Mouse (Mus musculus): ENCODE measurements around the gene Cd22. TPM values are rescaled to one million over a fixed set of nuclear protein-coding genes. Genes with fewer than 3 reads are reported as not detected.

The Cd22 gene
- 1 to 10 TPM; 5.3 to 9.8 TPM for total RNA-seq (2023)

DNA sequence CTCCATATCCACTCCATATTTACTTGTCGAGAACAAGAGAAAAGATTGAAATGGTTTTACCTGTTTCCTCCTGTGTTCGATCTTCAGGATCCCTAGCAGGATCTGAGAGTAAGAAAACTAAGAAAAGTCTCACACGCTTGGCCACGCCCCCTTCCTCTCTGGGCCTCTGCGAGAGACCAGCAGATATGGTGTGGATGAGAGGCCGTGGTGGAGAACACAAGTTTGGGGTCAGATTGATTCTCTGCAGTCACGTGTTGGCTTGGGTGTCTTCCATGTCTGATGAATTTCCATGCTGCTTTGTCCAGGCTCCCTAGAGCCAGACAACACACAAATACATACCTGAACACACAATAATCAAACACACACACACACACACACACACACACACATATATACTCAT lies at the start of gene Cd22:
Cd22 (minus strand) TSS at position 167 of the 400 bp plus-strand sequence.

GRCm38 (mm10) chr7:30924581-30924980 lies 44.4 kb upstream of the Cd22 start, which contains the start of gene Hamp2:
Gene Hamp2 (minus strand): TSS chr7:30924681.

DNA sequence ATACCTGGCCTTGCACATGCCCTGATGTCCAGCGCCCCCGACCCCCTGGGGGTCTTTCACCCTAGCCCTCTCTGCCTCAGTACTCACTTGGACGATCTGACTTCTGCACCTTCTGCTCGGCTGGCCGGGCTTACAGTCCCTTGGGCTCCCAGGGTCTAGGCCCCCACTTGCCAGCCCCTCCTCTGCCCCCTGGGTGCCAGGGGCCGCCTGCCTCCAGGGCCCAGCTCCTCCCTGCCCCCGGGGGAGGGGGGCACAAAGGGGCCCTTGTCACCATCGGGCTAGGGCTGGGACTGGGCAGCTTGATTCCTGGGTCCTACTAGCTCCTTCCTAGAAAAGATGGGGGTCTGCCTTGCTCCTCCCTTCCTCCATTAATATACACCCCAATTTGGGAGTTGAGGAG lies 34.6 kb upstream of the Cd22 start, which contains the start of gene Mag:
Mag (minus strand) TSS at position 142 of the 400 bp plus-strand sequence.

DNA sequence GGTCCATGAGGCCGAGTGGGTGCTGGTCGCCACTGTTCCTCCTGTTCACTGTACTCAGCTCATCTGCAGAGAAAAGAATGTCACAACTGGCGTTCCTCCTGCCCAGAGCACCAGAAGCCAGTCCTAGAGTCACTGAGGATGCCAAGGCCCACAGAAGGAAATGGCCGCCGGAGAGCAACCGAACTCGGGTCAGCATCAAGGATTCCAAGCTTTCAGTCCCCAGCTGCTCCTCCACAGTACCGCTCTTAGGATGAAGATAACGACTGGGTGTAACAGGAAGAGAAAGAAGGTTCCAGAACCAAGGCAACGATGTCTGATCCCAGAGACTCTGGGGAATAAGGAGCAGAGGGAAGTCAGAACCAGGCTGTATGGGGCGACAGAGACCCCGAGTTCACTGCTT lies 18.7 kb downstream of the Cd22 start, which contains the start of gene Ffar1:
Ffar1 (minus strand) TSS at position 101 of the 400 bp plus-strand sequence.

DNA sequence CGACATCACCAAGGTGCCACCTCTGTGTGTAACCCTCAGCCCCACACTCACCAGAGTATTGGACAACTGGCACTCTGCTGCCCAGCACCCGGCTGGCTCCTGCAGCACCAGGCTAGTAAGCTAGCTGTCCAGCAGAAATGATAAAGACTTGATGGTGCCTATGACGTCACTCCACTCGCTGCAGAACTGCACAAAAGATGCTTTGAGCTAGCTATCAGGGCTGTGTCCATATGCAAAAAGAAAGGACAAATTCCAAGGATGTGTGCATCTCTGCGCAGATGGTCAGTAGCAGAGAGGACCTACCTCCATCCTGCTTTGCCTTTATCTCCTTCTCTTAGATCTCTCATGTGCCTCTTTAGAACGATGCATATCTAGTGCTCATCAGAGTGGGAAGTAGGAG lies 24.1 kb downstream of the Cd22 start, which contains the start of gene Ffar3:
Ffar3 (minus strand) TSS at position 101 of the 400 bp plus-strand sequence.

GRCm38 (mm10) chr7:30823675-30824074 lies 56.5 kb downstream of the Cd22 start, which contains the start of gene Ffar2:
Gene Ffar2 (minus strand): TSS chr7:30823775.

Other genes with a start within 250 kb of the Cd22 start
- not detected for gene Etv2, start 244.5 kb downstream of the Cd22 start, total RNA-seq (2023)
- gene Rbm42, start 230.0 kb downstream of the Cd22 start, total RNA-seq (2023), result 100 to 1,000 TPM; 103 to 113 TPM
- 10 to 100 TPM; 30.2 to 32.6 TPM for gene Haus5, start 215.3 kb downstream of the Cd22 start, total RNA-seq (2023)
- gene Pmis2, start 208.7 kb downstream of the Cd22 start, total RNA-seq (2023), result not detected
- gene 2200002J24Rik, start 181.4 kb downstream of the Cd22 start, total RNA-seq (2023), result not detected
- gene Atp4a, start 168.1 kb downstream of the Cd22 start, total RNA-seq (2023), result not detected
- gene Tmem147, start 150.8 kb downstream of the Cd22 start, total RNA-seq (2023), result 10 to 100 TPM; 45.0 to 50.3 TPM
- gene Gapdhs, start 136.7 kb downstream of the Cd22 start, total RNA-seq (2023), result not detected
- gene Sbsn, start 128.9 kb downstream of the Cd22 start, total RNA-seq (2023), result 1 to 10 TPM; 6.1 to 7.8 TPM
- gene Dmkn, start 116.6 kb downstream of the Cd22 start, total RNA-seq (2023), result not detected
- gene Krtdap, start 92.4 kb downstream of the Cd22 start, total RNA-seq (2023), result not detected
- gene Ffar2, start 56.6 kb downstream of the Cd22 start, total RNA-seq (2023), result 1 to 10 TPM in 1 of 2 experiments, under 1 TPM in 1; 0.62 to 2.0 TPM
- not detected for gene Ffar3, start 24.2 kb downstream of the Cd22 start, total RNA-seq (2023)
- gene Ffar1, start 18.8 kb downstream of the Cd22 start, total RNA-seq (2023), result under 1 TPM in 1 of 2 experiments, not detected in 1; 0.35 TPM
- gene Mag, start 34.5 kb upstream of the Cd22 start, total RNA-seq (2023), result not detected
- gene Hamp2, start 44.3 kb upstream of the Cd22 start, total RNA-seq (2023), result not detected
- gene Hamp, start 63.7 kb upstream of the Cd22 start, total RNA-seq (2023), result not detected
- 100 to 1,000 TPM; 150 to 156 TPM for gene Usf2, start 76.5 kb upstream of the Cd22 start, total RNA-seq (2023)
- 1 to 10 TPM; 3.6 to 3.7 TPM for gene Lsr, start 93.1 kb upstream of the Cd22 start, total RNA-seq (2023)
- under 1 TPM in 1 of 2 experiments, not detected in 1; 0.20 TPM for gene Fam187b, start 93.4 kb upstream of the Cd22 start, total RNA-seq (2023)
- 100 to 1,000 TPM; 878 to 928 TPM for gene Fxyd5, start 162.1 kb upstream of the Cd22 start, total RNA-seq (2023)
- gene Fxyd7, start 171.1 kb upstream of the Cd22 start, total RNA-seq (2023), result 1 to 10 TPM; 1.5 to 1.6 TPM
- gene Fxyd1, start 176.9 kb upstream of the Cd22 start, total RNA-seq (2023), result not detected
- gene Lgi4, start 179.0 kb upstream of the Cd22 start, total RNA-seq (2023), result not detected
- gene Fxyd3, start 196.4 kb upstream of the Cd22 start, total RNA-seq (2023), result not detected
- 1 to 10 TPM; 1.7 to 4.2 TPM for gene Hpn, start 234.9 kb upstream of the Cd22 start, total RNA-seq (2023)
- 1 to 10 TPM; 3.6 to 4.2 TPM for gene Scn1b, start 246.7 kb upstream of the Cd22 start, total RNA-seq (2023)